Comparison of ENCODE assay signal across 8 mouse cellular contexts in the genomic region with DNA sequence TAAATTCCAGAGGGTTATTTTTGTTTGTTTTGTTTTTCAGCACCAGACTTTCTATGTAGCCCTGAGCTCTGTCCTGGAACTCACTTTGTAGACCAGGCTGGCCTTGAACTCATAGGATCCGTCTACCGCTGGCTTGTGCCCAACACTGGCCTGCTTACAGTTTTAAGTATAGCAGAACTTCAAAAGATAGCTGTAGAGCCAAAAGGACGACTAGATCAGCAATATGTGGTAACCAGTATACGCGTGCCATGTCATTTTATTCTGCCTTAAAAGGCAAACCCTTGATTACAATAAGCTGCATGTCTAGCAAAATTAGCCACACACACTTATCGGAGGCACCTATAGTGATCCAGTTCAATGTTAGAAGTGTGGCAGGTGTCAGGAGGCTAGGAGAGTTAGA. TPM values are rescaled to one million over a fixed set of nuclear protein-coding genes. Genes with fewer than 3 reads are reported as not detected.
DNase-seq lines count a peak whose midpoint lies in the region; ATAC-seq lines count a peak whose summit lies in the region.

No protein-coding gene starts in this region.

- peak overlapping the region; percentile 84 for H3K4me3 ChIP-seq in intestine, embryonic 15.5 days (replicated peaks)
- peak overlapping the region; percentile 91 for H3K4me3 ChIP-seq in neural tube, embryonic 15.5 days (replicated peaks)

- WGBS in intestine, embryonic 15.5 days: 53% methylated on average over 6 of the region's 6 CpGs
- whole genome bisulfite sequencing in neural tube, embryonic 15.5 days: 71% methylated on average over 6 of the region's 6 CpGs

- H3K4me1 ChIP-seq in intestine, embryonic 15.5 days (replicated peaks): peaks cover 19% of the 10 kb centered on the region; the same call in 1 of the 2 replicates
- peaks cover 26% of the 10 kb centered on the region for H3K4me1 ChIP-seq in neural tube, embryonic 15.5 days

- peak overlapping the region; percentile 61 for H3K4me2 ChIP-seq in intestine, embryonic 15.5 days (replicated peaks)
- H3K4me2 ChIP-seq in neural tube, embryonic 15.5 days: peak overlapping the region; percentile 78

- no peak overlapping the region for H3K27ac ChIP-seq in intestine, embryonic 15.5 days
- no peak overlapping the region for H3K27ac ChIP-seq in neural tube, embryonic 15.5 days (replicated peaks)

- no peaks in the 10 kb centered on the region for H3K27me3 ChIP-seq in intestine, embryonic 15.5 days (replicated peaks)
- H3K27me3 ChIP-seq in neural tube, embryonic 15.5 days (replicated peaks): no peaks in the 10 kb centered on the region

- peak overlapping the region; percentile 24; the same call in 1 of the 2 replicates for H3K9ac ChIP-seq in intestine, embryonic 15.5 days
- H3K9ac ChIP-seq in neural tube, embryonic 15.5 days (replicated peaks): 0 out of 2 replicates have a peak overlapping the region, but pooled peaks have one; percentile 73

- H3K9me3 ChIP-seq in intestine, embryonic 15.5 days: no peaks in the 10 kb centered on the region
- H3K9me3 ChIP-seq in neural tube, embryonic 15.5 days (replicated peaks): no peaks in the 10 kb centered on the region

- no peak for ATAC-seq in intestine, embryonic 15.5 days
- ATAC-seq in neural tube, embryonic 15.5 days (ENCODE audit: low FRiP score): no peak
- no peak for ATAC-seq in granulocyte monocyte progenitor cell, adult 5-6 weeks (replicated peaks; ENCODE audit: poor library complexity, severe bottlenecking)

- peak; percentile 11 for DNase-seq in embryo, embryonic 10.5 days (ENCODE audit: low spot score)
- DNase-seq in embryo, embryonic 11 days: no peak
- peak; percentile 11 for DNase-seq in thymus, postnatal 25 days
- DNase-seq in thymus, adult 18-20 months: no peak
- DNase-seq in kidney, adult 18-20 months: no peak

- H3K36me3 ChIP-seq in intestine, embryonic 15.5 days: peaks cover 17% of the 10 kb centered on the region
- H3K36me3 ChIP-seq in neural tube, embryonic 15.5 days: peaks cover 28% of the 10 kb centered on the region

RNA-seq across cellular contexts. Expression of a gene that starts 1.2 kb away (rescaled TPM):
- polyA plus RNA-seq in intestine, embryonic 15.5 days (2015; fragmentation: Nextera tagmentation; extraction: Ambion mirVana): 243 and 257 TPM in 2 replicates
- polyA plus RNA-seq in neural tube, embryonic 15.5 days (2015; fragmentation: Nextera tagmentation; extraction: Ambion mirVana): 52.3 and 111 TPM in 2 replicates
- total RNA-seq in granulocyte monocyte progenitor cell, adult 5-6 weeks (2014; fragmentation: Nextera tagmentation): 378 and 386 TPM in 2 replicates
- total RNA-seq in granulocyte monocyte progenitor cell, adult 5-6 weeks (2017): 431 and 449 TPM in 2 replicates

RNA-seq across cellular contexts. Expression of a gene that starts 30.2 kb away (rescaled TPM):
- polyA plus RNA-seq in intestine, embryonic 15.5 days (2015; fragmentation: Nextera tagmentation; extraction: Ambion mirVana): 19.6 and 25.1 TPM in 2 replicates
- 0.12 and 0.52 TPM in 2 replicates for polyA plus RNA-seq in neural tube, embryonic 15.5 days (2015; fragmentation: Nextera tagmentation; extraction: Ambion mirVana)
- 0.13 and 0.19 TPM in 2 replicates for total RNA-seq in granulocyte monocyte progenitor cell, adult 5-6 weeks (2014; fragmentation: Nextera tagmentation)
- total RNA-seq in granulocyte monocyte progenitor cell, adult 5-6 weeks (2017): 0.15 and 0.22 TPM in 2 replicates

RNA-seq across cellular contexts. Expression of a gene that starts 58.9 kb away (rescaled TPM):
- polyA plus RNA-seq in intestine, embryonic 15.5 days (2015; fragmentation: Nextera tagmentation; extraction: Ambion mirVana): 169 and 200 TPM in 2 replicates
- 132 and 154 TPM in 2 replicates for polyA plus RNA-seq in neural tube, embryonic 15.5 days (2015; fragmentation: Nextera tagmentation; extraction: Ambion mirVana)
- 170 and 189 TPM in 2 replicates for total RNA-seq in granulocyte monocyte progenitor cell, adult 5-6 weeks (2014; fragmentation: Nextera tagmentation)
- 304 and 334 TPM in 2 replicates for total RNA-seq in granulocyte monocyte progenitor cell, adult 5-6 weeks (2017)

Comparison
In these comparisons a context has a peak if more than half of its experiments do, and no peak if none do; other contexts are left out.
1. DNase-seq: peak in embryo, embryonic 10.5 days (single experiment) and thymus, postnatal 25 days (single experiment); none in embryo, embryonic 11 days (single experiment), thymus, adult 18-20 months (0 of 2) and kidney, adult 18-20 months (single experiment).
2. RNA of a gene that starts 30.2 kb away (polyA plus RNA-seq): 19.6 to 25.1 TPM in intestine, embryonic 15.5 days; 0.12 to 0.52 TPM in neural tube, embryonic 15.5 days; every median in the first group is over 10 times any median in the second.